Mouse (Mus musculus) gastrocnemius, postnatal 25 days (tissue): ENCODE data around the gene Olfr549. TPM values are rescaled to one million over a fixed set of nuclear protein-coding genes. Genes with fewer than 3 reads are reported as not detected.

ENCODE experiments used
- DNase-seq: peaks from one replicate; pipeline ENCODE4 v3.0.0; 2022
- long read RNA-seq, 2 experiments: library from polyadenylated mRNA; stranded (forward); transcript quantifications; one replicate each; pipeline ENCODE4 v2.0.0; 2021
- total RNA-seq, 2 experiments: library from RNA; stranded (reverse); gene quantifications; 1 replicate in 1 of 2; 2 replicates in 1 of 2; pipeline ENCODE4 v1.2.3; 2021

Gene Olfr549
- total RNA-seq = not detected
- long read RNA-seq, experiment 1 = 0 reads
- long read RNA-seq, experiment 2 = 0 reads

- DNase-seq = no peak
Measured at GRCm38 (mm10) chr7:102549570-102549969, at the start of gene Olfr549. Gene Olfr549, plus strand, starts transcription at chr7:102549870.

GRCm38 (mm10) chr7:102501986-102502385, 47.7 kb upstream of the Olfr549 start:
- no peak for DNase-seq

- peak; percentile 22 for DNase-seq
Measured at GRCm38 (mm10) chr7:102506848-102507247, 42.8 kb upstream of the Olfr549 start.

- no peak for DNase-seq
Measured at GRCm38 (mm10) chr7:102508066-102508465, 41.6 kb upstream of the Olfr549 start.

GRCm38 (mm10) chr7:102508666-102509065, 41.0 kb upstream of the Olfr549 start:
- no peak for DNase-seq

- no peak for DNase-seq
Measured at GRCm38 (mm10) chr7:102509726-102510125, 39.9 kb upstream of the Olfr549 start.

GRCm38 (mm10) chr7:102511927-102512326, 37.7 kb upstream of the Olfr549 start:
- DNase-seq = no peak

- peak; percentile 67 for DNase-seq
Measured at GRCm38 (mm10) chr7:102512814-102513435, 36.7 kb upstream of the Olfr549 start.

GRCm38 (mm10) chr7:102514144-102514543, 35.5 kb upstream of the Olfr549 start:
- no peak for DNase-seq

- no peak for DNase-seq
Measured at GRCm38 (mm10) chr7:102516261-102517050, 33.2 kb upstream of the Olfr549 start.

GRCm38 (mm10) chr7:102517051-102517335, 32.7 kb upstream of the Olfr549 start:
- no peak for DNase-seq

- no peak for DNase-seq
Measured at GRCm38 (mm10) chr7:102529052-102529451, 20.6 kb upstream of the Olfr549 start.

- no peak for DNase-seq
Measured at GRCm38 (mm10) chr7:102534449-102534848, 15.2 kb upstream of the Olfr549 start, which contains the start of gene Olfr547. Gene Olfr547, plus strand, starts transcription at chr7:102534749.

GRCm38 (mm10) chr7:102540596-102540995, 9.1 kb upstream of the Olfr549 start, which contains the start of gene Olfr548-ps1:
Gene Olfr548-ps1, plus strand, starts transcription at chr7:102540896.
- DNase-seq = no peak

- DNase-seq = no peak
Measured at GRCm38 (mm10) chr7:102541251-102541650, 8.4 kb upstream of the Olfr549 start.

GRCm38 (mm10) chr7:102553279-102553678, 3.6 kb downstream of the Olfr549 start:
- no peak for DNase-seq

GRCm38 (mm10) chr7:102564999-102565997, 15.6 kb downstream of the Olfr549 start, which contains the start of gene Trim21:
Gene Trim21, minus strand, starts transcription at chr7:102565486.
- peak; percentile 86 for DNase-seq

- DNase-seq = no peak
Measured at GRCm38 (mm10) chr7:102566219-102566618, 16.5 kb downstream of the Olfr549 start.

- DNase-seq = no peak
Measured at GRCm38 (mm10) chr7:102571142-102571541, 21.5 kb downstream of the Olfr549 start, which contains the start of gene Olfr550. Gene Olfr550, plus strand, starts transcription at chr7:102571442.

- DNase-seq = no peak
Measured at GRCm38 (mm10) chr7:102573174-102573830, 23.6 kb downstream of the Olfr549 start.

GRCm38 (mm10) chr7:102575998-102576397, 26.3 kb downstream of the Olfr549 start:
- DNase-seq = no peak

- no peak for DNase-seq
Measured at GRCm38 (mm10) chr7:102591786-102592185, 42.1 kb downstream of the Olfr549 start, which contains the start of gene Olfr551. Gene Olfr551, minus strand, starts transcription at chr7:102591886.
